Mouse (Mus musculus): ENCODE results near the gene Rufy1. TPM values are rescaled to one million over a fixed set of nuclear protein-coding genes. Genes with fewer than 3 reads are reported as not detected.
"Not testable (repeated sequence)": the region's sequence is repeated elsewhere in the genome, so short reads cannot be mapped to it uniquely, and the experiment has no call there.

The Rufy1 gene
- total and polyA plus RNA-seq, 3 experiments, result 17.8 to 18.4 TPM; not detected in 1

GRCm38 (mm10) chr11:50361282-50361681 lies 69.6 kb downstream of the Rufy1 start:
- peak; percentile 92 for TF ChIP-seq TBP (IDR thresholded peaks at IDR 0.05; ENCODE audit: low read depth, low read length)
- not testable (repeated sequence) for H3K27ac ChIP-seq (ENCODE audit: control insufficient read depth, low read depth, low read length); H3K9me3 ChIP-seq (replicated peaks; ENCODE audit: insufficient read depth, low read length); H3K4me3 ChIP-seq (ENCODE audit: control insufficient read depth in 1 of 2, insufficient read depth in 1 of 2, low read depth in 2 of 2, low read length in 2 of 2); H3K79me2 ChIP-seq (ENCODE audit: control insufficient read depth, insufficient read depth, low read length, poor library complexity); DNase-seq (ENCODE audit: low read depth, low spot score); H3K27me3 ChIP-seq (ENCODE audit: control insufficient read depth in 1 of 2, insufficient read depth in 2 of 2, low read length in 2 of 2); H3K9ac ChIP-seq (ENCODE audit: control insufficient read depth, low read depth, low read length, poor library complexity, severe bottlenecking)
- Histone ChIP-seq H3K4me1 (ENCODE audit: control insufficient read depth in 1 of 2, insufficient read depth in 2 of 2, low read length in 2 of 2) (peaks cover 12 to 25% of the 10 kb centered on the region in 2 experiments; a peak in 3 of 4 replicates), H3K36me3 (ENCODE audit: control insufficient read depth in 1 of 2, insufficient read depth in 2 of 2, low read length in 2 of 2) (peaks cover 0 to 14% of the 10 kb centered on the region in 2 experiments; a peak in 2 of 4 replicates)

- peak; percentile 95 for DNase-seq (ENCODE audit: low read depth, low spot score)
- H3K9me3 ChIP-seq (replicated peaks; ENCODE audit: insufficient read depth, low read length), result no peaks in the 10 kb centered on the region
- peak overlapping the region; percentile 88 to 92 for H3K4me3 ChIP-seq (ENCODE audit: control insufficient read depth in 1 of 2, insufficient read depth in 1 of 2, low read depth in 2 of 2, low read length in 2 of 2)
- peaks cover 7% of the 10 kb centered on the region; the same call in 1 of the 2 replicates for H3K79me2 ChIP-seq (ENCODE audit: control insufficient read depth, insufficient read depth, low read length, poor library complexity)
- H3K36me3 ChIP-seq (ENCODE audit: control insufficient read depth in 1 of 2, insufficient read depth in 2 of 2, low read length in 2 of 2), result peaks cover 0 to 19% of the 10 kb centered on the region in 2 experiments; a peak in 2 of 4 replicates
- H3K4me1 ChIP-seq (ENCODE audit: control insufficient read depth in 1 of 2, insufficient read depth in 2 of 2, low read length in 2 of 2), result peaks cover 13 to 27% of the 10 kb centered on the region in 2 experiments; a peak in 3 of 4 replicates
- no peaks in the 10 kb centered on the region for H3K27me3 ChIP-seq (ENCODE audit: control insufficient read depth in 1 of 2, insufficient read depth in 2 of 2, low read length in 2 of 2)
- peak overlapping the region; percentile 87 for H3K27ac ChIP-seq (ENCODE audit: control insufficient read depth, low read depth, low read length)
- peak overlapping the region; percentile 97 for H3K9ac ChIP-seq (ENCODE audit: control insufficient read depth, low read depth, low read length, poor library complexity, severe bottlenecking)
- TF ChIP-seq USF2 (IDR thresholded peaks at IDR 0.05; ENCODE audit: borderline replicate concordance in 1 of 2, insufficient read depth in 1 of 2, low read depth in 1 of 2, low read length in 2 of 2) (no peak), SMC3 (IDR thresholded peaks at IDR 0.05; ENCODE audit: low read depth, low read length) (no peak), JUND (IDR thresholded peaks at IDR 0.05; ENCODE audit: low read depth, low read length) (no peak), CTCF (IDR thresholded peaks at IDR 0.05 in 2 of 3, conservative IDR thresholded peaks at IDR 0.05 in 1 of 3; ENCODE audit: control insufficient read depth in 1 of 3, insufficient read depth in 1 of 3, low read depth in 2 of 3, low read length in 3 of 3, poor library complexity in 1 of 3, severe bottlenecking in 1 of 3) (no peak), USF1 (IDR thresholded peaks at IDR 0.05; ENCODE audit: low read depth, low read length) (no peak), ZMIZ1 (IDR thresholded peaks at IDR 0.05; ENCODE audit: low read depth, low read length) (peak; percentile 71), EP300 (IDR thresholded peaks at IDR 0.05; ENCODE audit: low read depth in 1 of 2, low read length in 2 of 2) (no peak; a peak in 1 of 4 replicates), SIN3A (IDR thresholded peaks at IDR 0.05; ENCODE audit: low read length) (0 out of 2 replicates have a peak, but pooled peaks have one; percentile 46), ZC3H11A (IDR thresholded peaks at IDR 0.05; ENCODE audit: low read depth, low read length) (no peak), MYC (IDR thresholded peaks at IDR 0.05; ENCODE audit: low read depth, low read length) (peak; percentile 66; the same call in 1 of the 2 replicates), RCOR1 (IDR thresholded peaks at IDR 0.05; ENCODE audit: low read depth, low read length) (0 out of 2 replicates have a peak, but pooled peaks have one; percentile 40), MXI1 (IDR thresholded peaks at IDR 0.05; ENCODE audit: low read depth, low read length) (peak; percentile 49; the same call in 1 of the 2 replicates), ZKSCAN1 (IDR thresholded peaks at IDR 0.05; ENCODE audit: low read depth, low read length) (no peak), TCF12 (IDR thresholded peaks at IDR 0.05; ENCODE audit: low read depth, low read length) (peak; percentile 44), TAL1 (IDR thresholded peaks at IDR 0.05; ENCODE audit: low read length) (no peak), NELFE (IDR thresholded peaks at IDR 0.05; ENCODE audit: low read depth, low read length) (peak; percentile 64), MAZ (IDR thresholded peaks at IDR 0.05; ENCODE audit: low read depth, low read length) (peak; percentile 71; the same call in 1 of the 2 replicates), TBP (IDR thresholded peaks at IDR 0.05; ENCODE audit: low read depth, low read length) (peak; percentile 57; the same call in 1 of the 2 replicates), RAD21 (IDR thresholded peaks at IDR 0.05; ENCODE audit: low read depth, low read length) (no peak), GABPA (IDR thresholded peaks at IDR 0.05; ENCODE audit: low read depth, low read length) (0 out of 2 replicates have a peak, but pooled peaks have one; percentile 24), HCFC1 (IDR thresholded peaks at IDR 0.05; ENCODE audit: low read depth, low read length) (peak; percentile 52), MAX (IDR thresholded peaks at IDR 0.05; ENCODE audit: low read length) (0 out of 2 replicates have a peak, but pooled peaks have one; percentile 48), POLR2AphosphoS2 (IDR thresholded peaks at IDR 0.05; ENCODE audit: low read length) (no peak), CHD1 (IDR thresholded peaks at IDR 0.05; ENCODE audit: low read depth, low read length) (no peak), ZNF384 (IDR thresholded peaks at IDR 0.05; ENCODE audit: low read depth, low read length) (no peak), UBTF (IDR thresholded peaks at IDR 0.05; ENCODE audit: borderline replicate concordance, insufficient read depth, low read depth, low read length) (no peak), ELF1 (IDR thresholded peaks at IDR 0.05; ENCODE audit: low read depth, low read length) (peak; percentile 75), CHD2 (IDR thresholded peaks at IDR 0.05; ENCODE audit: low read length) (no peak), MYB (IDR thresholded peaks at IDR 0.05; ENCODE audit: low read depth, low read length) (no peak)
Observed at GRCm38 (mm10) chr11:50358950-50359861, 71.7 kb downstream of the Rufy1 start.
